Comparison of ENCODE assay signal across 8 mouse cellular contexts in the genomic region with DNA sequence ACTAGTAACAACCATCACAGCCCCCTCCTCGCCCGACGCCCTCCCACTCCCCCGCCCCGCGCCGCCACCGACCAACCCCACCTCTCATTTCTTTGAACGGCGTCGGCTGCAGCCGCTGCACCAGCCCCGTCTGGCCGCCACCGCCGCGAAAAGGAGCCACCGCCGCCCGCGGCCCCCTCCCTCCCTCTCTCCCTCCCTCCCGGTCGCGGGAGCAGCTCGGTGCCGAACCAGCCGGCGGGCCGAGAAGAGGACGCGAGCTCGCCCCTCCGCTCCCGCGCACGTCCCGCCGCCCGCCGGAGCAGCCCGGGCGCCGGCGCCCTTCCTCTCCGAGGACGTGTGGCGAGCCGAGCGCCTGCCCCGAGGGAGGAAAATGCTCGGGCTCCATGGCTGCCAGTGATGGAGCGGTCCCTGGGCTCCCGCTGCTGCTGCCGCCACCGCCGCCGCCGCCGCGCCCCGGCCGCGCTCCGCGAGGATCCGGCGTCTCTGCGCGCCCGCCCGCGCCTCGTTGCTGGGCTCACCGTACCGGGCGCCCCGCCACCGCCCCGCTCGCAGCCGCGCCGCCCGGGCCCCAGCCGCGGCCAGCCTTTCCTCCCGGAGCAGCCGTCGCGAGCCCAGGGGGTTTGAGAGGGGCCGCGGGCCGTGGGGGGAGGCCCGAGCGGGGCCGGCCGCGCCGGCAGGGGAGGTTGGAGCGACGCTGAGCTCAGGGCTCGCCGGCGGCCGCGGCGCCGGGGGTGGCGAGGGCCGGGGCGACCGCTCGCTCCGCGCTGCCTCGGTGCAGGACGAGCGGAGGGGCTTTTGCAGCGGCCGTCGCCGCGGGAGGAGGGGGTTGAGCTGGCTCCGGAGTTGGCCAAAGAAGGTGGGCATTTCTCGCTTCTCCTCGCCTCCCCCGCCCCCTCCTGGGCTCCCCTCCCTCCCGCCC. TPM values are rescaled to one million over a fixed set of nuclear protein-coding genes. Genes with fewer than 3 reads are reported as not detected.
DNase-seq lines count a peak whose midpoint lies in the region; ATAC-seq lines count a peak whose summit lies in the region.

TSS of gene Tsc22d1 (plus strand) at position 100 of the 919 bp plus-strand sequence.

- no peaks in the 10 kb centered on the region for H3K9me3 ChIP-seq in embryonic facial prominence, embryonic 12.5 days
- H3K9me3 ChIP-seq in intestine, embryonic 15.5 days: no peaks in the 10 kb centered on the region
- no peaks in the 10 kb centered on the region for H3K9me3 ChIP-seq in limb, embryonic 15.5 days
- H3K9me3 ChIP-seq in neural tube, embryonic 11.5 days (ENCODE audit: control insufficient read depth, low read length): no peaks in the 10 kb centered on the region

- H3K36me3 ChIP-seq in embryonic facial prominence, embryonic 12.5 days: peaks cover 29% of the 10 kb centered on the region
- H3K36me3 ChIP-seq in intestine, embryonic 15.5 days: peaks cover 13% of the 10 kb centered on the region; the same call in 1 of the 2 replicates
- peaks cover 20% of the 10 kb centered on the region for H3K36me3 ChIP-seq in limb, embryonic 15.5 days
- H3K36me3 ChIP-seq in neural tube, embryonic 11.5 days (ENCODE audit: control insufficient read depth, insufficient read depth, low read length): peaks cover 12% of the 10 kb centered on the region

- ATAC-seq in embryonic facial prominence, embryonic 12.5 days (ENCODE audit: insufficient number of reproducible peaks, insufficient read depth, low FRiP score, low TSS enrichment): peak; percentile 11
- ATAC-seq in intestine, embryonic 15.5 days: peak; percentile 31
- no peak for ATAC-seq in limb, embryonic 15.5 days (ENCODE audit: insufficient number of reproducible peaks, low FRiP score, low TSS enrichment, low read depth)
- ATAC-seq in neural tube, embryonic 11.5 days (ENCODE audit: insufficient read depth, low FRiP score, low TSS enrichment): no peak; the same call in 1 of the 2 replicates

- peaks cover 37% of the 10 kb centered on the region for H3K4me1 ChIP-seq in embryonic facial prominence, embryonic 12.5 days
- peaks cover 32% of the 10 kb centered on the region for H3K4me1 ChIP-seq in intestine, embryonic 15.5 days (replicated peaks)
- peaks cover 41% of the 10 kb centered on the region for H3K4me1 ChIP-seq in limb, embryonic 15.5 days
- peaks cover 30% of the 10 kb centered on the region for H3K4me1 ChIP-seq in neural tube, embryonic 11.5 days (ENCODE audit: control insufficient read depth, insufficient read depth, low read length)

- peak within 1 kb of the TSS; percentile 82 for H3K4me2 ChIP-seq in embryonic facial prominence, embryonic 12.5 days (replicated peaks)
- H3K4me2 ChIP-seq in intestine, embryonic 15.5 days (replicated peaks): peak within 1 kb of the TSS; percentile 93
- H3K4me2 ChIP-seq in limb, embryonic 15.5 days: peak within 1 kb of the TSS; percentile 90
- H3K4me2 ChIP-seq in neural tube, embryonic 11.5 days (ENCODE audit: low read depth): peak within 1 kb of the TSS; percentile 77

- no peaks in the 10 kb centered on the region for H3K27me3 ChIP-seq in embryonic facial prominence, embryonic 12.5 days
- no peaks in the 10 kb centered on the region for H3K27me3 ChIP-seq in intestine, embryonic 15.5 days (replicated peaks)
- H3K27me3 ChIP-seq in limb, embryonic 15.5 days: no peaks in the 10 kb centered on the region
- no peaks in the 10 kb centered on the region for H3K27me3 ChIP-seq in neural tube, embryonic 11.5 days (ENCODE audit: control insufficient read depth, insufficient read depth, low read length)

- H3K4me3 ChIP-seq in embryonic facial prominence, embryonic 12.5 days: peak within 1 kb of the TSS; percentile 95
- H3K4me3 ChIP-seq in intestine, embryonic 15.5 days (replicated peaks): peak within 1 kb of the TSS; percentile 95
- H3K4me3 ChIP-seq in limb, embryonic 15.5 days: peak within 1 kb of the TSS; percentile 91
- H3K4me3 ChIP-seq in neural tube, embryonic 11.5 days (ENCODE audit: low read depth, low read length): peak within 1 kb of the TSS; percentile 98

- DNase-seq in B cell, adult 2 months: peak; percentile 34 to 45
- peak; percentile 46 for DNase-seq in NIH3T3 (ENCODE audit: low read depth)
- DNase-seq in heart, adult 11 months: peak; percentile 96
- DNase-seq in neural tube, embryonic 11.5 days (ENCODE audit: low spot score): no peak
- no peak for DNase-seq in adipocyte (ENCODE audit: low spot score)

- H3K9ac ChIP-seq in embryonic facial prominence, embryonic 12.5 days: peak within 1 kb of the TSS; percentile 99
- H3K9ac ChIP-seq in intestine, embryonic 15.5 days: peak within 1 kb of the TSS; percentile 91
- peak within 1 kb of the TSS; percentile 98 for H3K9ac ChIP-seq in limb, embryonic 15.5 days
- H3K9ac ChIP-seq in neural tube, embryonic 11.5 days (ENCODE audit: low read length): peak within 1 kb of the TSS; percentile 99

- 1% methylated on average over 101 of the region's 128 CpGs for WGBS in embryonic facial prominence, embryonic 12.5 days
- WGBS in intestine, embryonic 15.5 days: under 1% methylated on average over 92 of the region's 128 CpGs
- under 1% methylated on average over 82 of the region's 128 CpGs for WGBS in limb, embryonic 15.5 days
- 1% methylated on average over 88 of the region's 128 CpGs for WGBS in neural tube, embryonic 11.5 days

- peak within 1 kb of the TSS; percentile 100 for H3K27ac ChIP-seq in embryonic facial prominence, embryonic 12.5 days
- peak within 1 kb of the TSS; percentile 98 for H3K27ac ChIP-seq in intestine, embryonic 15.5 days
- peak within 1 kb of the TSS; percentile 98 for H3K27ac ChIP-seq in limb, embryonic 15.5 days
- H3K27ac ChIP-seq in neural tube, embryonic 11.5 days (ENCODE audit: low read depth, low read length): peak within 1 kb of the TSS; percentile 100

RNA-seq across cellular contexts. Expression of gene Tsc22d1, which starts in this region (rescaled TPM):
- polyA plus RNA-seq in embryonic facial prominence, embryonic 12.5 days (2016; fragmentation: Nextera tagmentation; extraction: Ambion mirVana): 597 and 789 TPM in 2 replicates
- polyA plus RNA-seq in intestine, embryonic 15.5 days (2015; fragmentation: Nextera tagmentation; extraction: Ambion mirVana): 386 and 396 TPM in 2 replicates
- 543 and 584 TPM in 2 replicates for polyA plus RNA-seq in limb, embryonic 15.5 days (2015; fragmentation: Nextera tagmentation; extraction: Ambion mirVana)
- polyA plus RNA-seq in neural tube, embryonic 11.5 days (2014; fragmentation: Nextera tagmentation; extraction: Ambion mirVana): 636 and 651 TPM in 2 replicates

Comparison
In these comparisons a context has a peak if more than half of its experiments do, and no peak if none do; other contexts are left out.
1. DNase-seq: peak in B cell, adult 2 months (2 of 2), NIH3T3 (single experiment) and heart, adult 11 months (single experiment); none in neural tube, embryonic 11.5 days (single experiment) and adipocyte (single experiment).
2. ATAC-seq: peak in embryonic facial prominence, embryonic 12.5 days (single experiment) and intestine, embryonic 15.5 days (single experiment); none in limb, embryonic 15.5 days (single experiment) and neural tube, embryonic 11.5 days (single experiment).
3. Peak in every context shown above with its lines, with median percentiles within 50 percentile points of each other: H3K27ac ChIP-seq, H3K4me2 ChIP-seq, H3K4me3 ChIP-seq and H3K9ac ChIP-seq.